Mouse (Mus musculus) left cerebral cortex, postnatal 36 days (tissue): ENCODE data around the gene Gm17349. TPM values are rescaled to one million over a fixed set of nuclear protein-coding genes. Genes with fewer than 3 reads are reported as not detected.

ENCODE experiments used
- DNase-seq, 2 experiments: peaks; one replicate each; pipeline ENCODE4 v3.0.0; 2021 to 2022; ENCODE audit warnings: low spot score in 2 of 2, mixed read lengths in 1 of 2
- intact Hi-C: fragments of 180-260 bp; cut with DNase I; formaldehyde crosslinking; loops from one replicate; pipeline ENCODE4 v1.15.1; 2025
- total RNA-seq, 2 experiments: library from RNA; stranded (reverse); gene quantifications; 2 replicates each; pipeline ENCODE4 v1.2.3; 2021

Gene Gm17349
- total RNA-seq, 2 experiments from 2014 or later = 9.2 to 10.4 TPM

- intact Hi-C loops = no loop called here
- DNase-seq = no peak
Observed at GRCm38 (mm10) chr15:99719865-99720264, 14.6 kb upstream of the Gm17349 start.

GRCm38 (mm10) chr15:99718461-99719021 is 13.3 kb upstream of the Gm17349 start:
- intact Hi-C loops = no loop called here
- DNase-seq = no peak

GRCm38 (mm10) chr15:99717386-99718334 is 12.4 kb upstream of the Gm17349 start, which contains the start of gene Gpd1:
Gene Gpd1, plus strand, starts transcription at chr15:99717515.
- peak; percentile 73 to 75 for DNase-seq
- intact Hi-C loops = loop anchor here (2.0 kb wide), 1 partner anchor 15 kb away; the partner anchor contains the start of gene Smarcd1

GRCm38 (mm10) chr15:99716814-99717213 is 11.5 kb upstream of the Gm17349 start:
- intact Hi-C loops = loop anchor here (2.0 kb wide), 1 partner anchor 14 kb away; the partner anchor contains the start of gene Smarcd1
- DNase-seq = peak in 1 of 2 experiments; percentile 53

GRCm38 (mm10) chr15:99715982-99716746 is 10.9 kb upstream of the Gm17349 start:
- DNase-seq = peak in 1 of 2 experiments; percentile 53
- intact Hi-C loops = loop anchor here (2.0 kb wide), 1 partner anchor 13 kb away; the partner anchor contains the start of gene Smarcd1

GRCm38 (mm10) chr15:99715361-99715865 is 10.1 kb upstream of the Gm17349 start:
- DNase-seq = peak; percentile 69 to 78
- intact Hi-C loops = no loop called here

- DNase-seq = peak; percentile 85 to 88
- intact Hi-C loops = no loop called here
Observed at GRCm38 (mm10) chr15:99714858-99715257, 9.6 kb upstream of the Gm17349 start.

- intact Hi-C loops = no loop called here
- DNase-seq = no peak
Observed at GRCm38 (mm10) chr15:99714206-99714605, 8.9 kb upstream of the Gm17349 start.

- intact Hi-C loops = no loop called here
- no peak for DNase-seq
Observed at GRCm38 (mm10) chr15:99713569-99713968, 8.3 kb upstream of the Gm17349 start.

GRCm38 (mm10) chr15:99712666-99713559 is 7.6 kb upstream of the Gm17349 start:
- intact Hi-C loops = no loop called here
- no peak for DNase-seq

GRCm38 (mm10) chr15:99711491-99711890 is 6.2 kb upstream of the Gm17349 start:
- no peak for DNase-seq
- intact Hi-C loops = no loop called here

- no peak for DNase-seq
- intact Hi-C loops = no loop called here
Observed at GRCm38 (mm10) chr15:99710221-99711190, 5.2 kb upstream of the Gm17349 start.

- DNase-seq = no peak
- intact Hi-C loops = loop anchor here (5.0 kb wide), 1 partner anchor 64 kb away; the partner anchor contains the start of gene Cers5
Observed at GRCm38 (mm10) chr15:99708176-99708575, 2.9 kb upstream of the Gm17349 start.

- intact Hi-C loops = loop anchor here (5.0 kb wide), 1 partner anchor 67 kb away; the partner anchor contains the start of gene Cers5
- no peak for DNase-seq
Observed at GRCm38 (mm10) chr15:99704881-99705280, 409 bp downstream of the Gm17349 start.

- DNase-seq = peak; percentile 62 to 66
- intact Hi-C loops = no loop called here
Observed at GRCm38 (mm10) chr15:99704041-99704681, 1.1 kb downstream of the Gm17349 start.

- DNase-seq = peak in 1 of 2 experiments; percentile 43
- intact Hi-C loops = loop anchor here (2.0 kb wide), 1 partner anchor 13 kb away; the partner anchor contains the start of gene Gpd1
Observed at GRCm38 (mm10) chr15:99703676-99704040, 1.6 kb downstream of the Gm17349 start.

GRCm38 (mm10) chr15:99703104-99703503 is 2.2 kb downstream of the Gm17349 start:
- intact Hi-C loops = loop anchor here (2.0 kb wide), 1 partner anchor 14 kb away; the partner anchor contains the start of gene Gpd1
- DNase-seq = no peak
